Mouse (Mus musculus) ES-E14 (cell line): ENCODE measurements at regions not wholly inside any gene's neighbourhood (a gene's known extent, or its start where the extent isn't known, plus 50 kb on each side); places are given as distances from the start of the nearest gene placed in this dataset.

Experiments used
- DNase-seq: peaks from one replicate; pipeline ENCODE4 v3.0.0-alpha.2; 2013; ENCODE audit warnings: low read depth, low spot score
- H3K27ac ChIP-seq: 2 replicates; pipeline ENCODE4 v1.5.1; 2012; ENCODE audit warnings: low read depth, mild to moderate bottlenecking, low read length, moderate library complexity, mixed read lengths; ENCODE audit not compliant: poor library complexity, insufficient read depth, severe bottlenecking
- H3K36me3 ChIP-seq: 2 replicates; pipeline ENCODE4 v1.6.1; 2012; ENCODE audit warnings: mild to moderate bottlenecking, low read length, moderate library complexity, mixed read lengths; ENCODE audit not compliant: control insufficient read depth, poor library complexity, insufficient read depth, severe bottlenecking
- H3K4me1 ChIP-seq, 2 experiments: fragments of 150-350 bp in 1 of 2; sonication (generic) in 1 of 2; 2 replicates each; pipeline ENCODE4 v1.6.1; 2012; ENCODE audit warnings: low read length in 2 of 2, mild to moderate bottlenecking in 1 of 2, mixed read lengths in 1 of 2; ENCODE audit not compliant: control insufficient read depth in 2 of 2, insufficient read depth in 2 of 2, poor library complexity in 1 of 2
- H3K4me3 ChIP-seq, 2 experiments: fragments of 150-350 bp in 1 of 2; sonication (generic) in 1 of 2; 2 replicates each; pipeline ENCODE4 v1.5.1; 2012; ENCODE audit warnings: low read length in 2 of 2, low read depth in 1 of 2, mild to moderate bottlenecking in 1 of 2, mixed read lengths in 1 of 2; ENCODE audit not compliant: insufficient read depth in 1 of 2, poor library complexity in 1 of 2, severe bottlenecking in 1 of 2
- H3K9ac ChIP-seq: 2 replicates; pipeline ENCODE4 v1.6.1; 2012; ENCODE audit warnings: low read depth, mild to moderate bottlenecking, low read length, mixed read lengths; ENCODE audit not compliant: poor library complexity, insufficient read depth, severe bottlenecking
- H3K9me3 ChIP-seq: fragments of 150-350 bp; sonication (generic); 2 replicates; pipeline ENCODE4 v1.6.1; 2012; ENCODE audit warnings: low read depth, mild to moderate bottlenecking, low read length; ENCODE audit not compliant: control insufficient read depth, insufficient read depth
- CHD2 ChIP-seq: IDR thresholded peaks from 2 replicates; pipeline ENCODE4 v1.6.1; 2014; ENCODE audit warnings: mild to moderate bottlenecking, low read depth, low read length, inconsistent platforms
- HCFC1 ChIP-seq: IDR thresholded peaks from 2 replicates; pipeline ENCODE4 v1.6.1; 2012; ENCODE audit warnings: low read length, inconsistent platforms, borderline replicate concordance; ENCODE audit not compliant: insufficient read depth
- MAFK ChIP-seq: IDR thresholded peaks from 2 replicates; pipeline ENCODE4 v1.6.1; 2014; ENCODE audit warnings: mild to moderate bottlenecking, low read depth, low read length, inconsistent platforms; ENCODE audit not compliant: insufficient read depth
- ZC3H11A ChIP-seq: IDR thresholded peaks from 2 replicates; pipeline ENCODE4 v1.6.1; 2012; ENCODE audit warnings: low read depth, mild to moderate bottlenecking, inconsistent platforms, low read length, borderline replicate concordance
- ZNF384 ChIP-seq: IDR thresholded peaks from 2 replicates; pipeline ENCODE4 v1.6.1; 2012; ENCODE audit warnings: low read depth, low read length, inconsistent platforms
- in situ Hi-C, 2 experiments: fragments of 600-800 bp; cut with MboI; formaldehyde crosslinking; loops; one replicate each; pipeline ENCODE4 v1.15.1; 2025; ENCODE audit warnings: low sequenced_read_pairs in 2 of 2, inconsistent platforms in 1 of 2; ENCODE audit not compliant: unreplicated experiment in 2 of 2

- Histone ChIP-seq H3K9ac (no peak overlapping the region), H3K27ac (no peak overlapping the region)
- in situ Hi-C loops = loop anchor here in 1 of 2 experiments (5.0 kb wide), 1 partner anchor 57 kb away; no protein-coding TSS in a partner anchor
These were observed 98.3 kb downstream of the Sall1 start for GRCm38 (mm10) chr8:88945656-88946055.

GRCm38 (mm10) chr8:88944038-88944437, 99.9 kb downstream of the Sall1 start:
- Histone ChIP-seq H3K36me3 (no peaks in the 10 kb centered on the region), H3K4me1 (peaks cover 22% of the 10 kb centered on the region in 2 experiments), H3K9ac (no peak overlapping the region), H3K9me3 (no peaks in the 10 kb centered on the region), H3K27ac (no peak overlapping the region; the same call in 1 of the 2 replicates), H3K4me3 (no peak overlapping the region)
- TF ChIP-seq ZNF384 (no peak), ZC3H11A (peak; percentile 72), CHD2 (no peak)
- in situ Hi-C loops = no loop called here
- peak; percentile 82 for DNase-seq

More at GRCm38 (mm10) chr8:88945656-88946055, 98.3 kb downstream of the Sall1 start:
- Histone ChIP-seq H3K36me3 (no peaks in the 10 kb centered on the region), H3K9me3 (no peaks in the 10 kb centered on the region), H3K4me1 (peaks cover 24 to 25% of the 10 kb centered on the region in 2 experiments), H3K4me3 (no peak overlapping the region)
- no peak for TF ChIP-seq MAFK
- no peak for DNase-seq

- Histone ChIP-seq H3K4me1 (peaks cover 3 to 5% of the 10 kb centered on the region in 2 experiments; a peak in 3 of 4 replicates), H3K27ac (no peak overlapping the region), H3K36me3 (no peaks in the 10 kb centered on the region), H3K4me3 (no peak overlapping the region), H3K9me3 (no peaks in the 10 kb centered on the region), H3K9ac (no peak overlapping the region)
- DNase-seq = no peak
- TF ChIP-seq MAFK (no peak), ZC3H11A (no peak), CHD2 (no peak), HCFC1 (no peak), ZNF384 (no peak)
- in situ Hi-C loops = no loop called here
These were observed 104.8 kb downstream of the Sall1 start for GRCm38 (mm10) chr8:88939071-88939746.

GRCm38 (mm10) chr8:88934708-88935107, 109.3 kb downstream of the Sall1 start:
- H3K27ac ChIP-seq = no peak overlapping the region
- H3K36me3 ChIP-seq = no peaks in the 10 kb centered on the region
- no peaks in the 10 kb centered on the region for H3K9me3 ChIP-seq
- H3K9ac ChIP-seq = no peak overlapping the region
- in situ Hi-C loops = no loop called here
- no peak for DNase-seq
- no peak overlapping the region for H3K4me3 ChIP-seq
- peaks cover 0 to 3% of the 10 kb centered on the region in 2 experiments; a peak in 3 of 4 replicates for H3K4me1 ChIP-seq
- TF ChIP-seq HCFC1 (no peak), ZNF384 (no peak), MAFK (no peak), ZC3H11A (no peak), CHD2 (no peak)

GRCm38 (mm10) chr8:88931050-88931449, 112.9 kb downstream of the Sall1 start:
- in situ Hi-C loops = no loop called here
- Histone ChIP-seq H3K4me3 (no peak overlapping the region), H3K4me1 (no peaks in the 10 kb centered on the region), H3K27ac (no peak overlapping the region), H3K36me3 (no peaks in the 10 kb centered on the region), H3K9me3 (no peaks in the 10 kb centered on the region), H3K9ac (no peak overlapping the region)
- DNase-seq = no peak
- no peak for TF ChIP-seq CHD2
- TF ChIP-seq HCFC1 = no peak
- no peak for TF ChIP-seq ZNF384
